Mouse (Mus musculus) forelimb bud, embryonic 11.5 days (tissue): ENCODE results near the gene Sh3rf3.

Experiments
- DNase-seq: peaks from one replicate; pipeline ENCODE4 v3.0.0-alpha.2; 2012; ENCODE audit warnings: low read depth, low spot score

Sh3rf3 gene

GRCm38 (mm10) chr10:59166104-59166944 lies 353.2 kb downstream of the Sh3rf3 start:
- peak; percentile 49 for DNase-seq

- DNase-seq = no peak
Measured at GRCm38 (mm10) chr10:59171042-59171441, 357.9 kb downstream of the Sh3rf3 start.

- no peak for DNase-seq
Measured at GRCm38 (mm10) chr10:59172539-59172938, 359.4 kb downstream of the Sh3rf3 start.

- no peak for DNase-seq
Measured at GRCm38 (mm10) chr10:59179620-59180019, 366.5 kb downstream of the Sh3rf3 start.

- DNase-seq = no peak
Measured at GRCm38 (mm10) chr10:59182306-59182705, 369.1 kb downstream of the Sh3rf3 start.
